Mouse (Mus musculus): ENCODE results near the gene Drg2. TPM values are rescaled to one million over a fixed set of nuclear protein-coding genes. Genes with fewer than 3 reads are reported as not detected.

The Drg2 gene
- total and polyA plus RNA-seq, 3 experiments = 28.1 to 34.4 (median 28.8) TPM

DNA sequence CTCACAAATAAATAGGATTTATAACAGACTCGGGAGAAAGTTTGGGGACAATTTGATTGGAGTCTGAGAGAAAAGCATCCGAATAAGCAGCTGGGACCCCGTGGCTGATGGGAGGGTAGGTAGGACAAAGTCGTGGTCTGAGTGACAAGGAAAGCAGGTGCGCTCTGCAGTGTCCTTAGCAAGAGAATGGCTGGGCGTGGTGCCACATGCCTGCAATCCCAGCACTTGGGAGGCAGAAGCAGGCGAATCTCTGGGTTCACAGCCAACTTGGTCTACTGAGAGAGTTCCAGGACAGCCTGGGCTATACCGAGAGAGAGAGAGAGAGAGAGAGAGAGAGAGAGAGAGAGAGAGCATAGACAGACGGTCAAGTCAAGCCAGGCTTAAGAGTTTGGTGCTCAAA is 16.4 kb downstream of the Drg2 start:
- Histone ChIP-seq H3K9ac (ENCODE audit: low read depth, low read length) (no peak overlapping the region), H3K27me3 (ENCODE audit: control insufficient read depth, insufficient read depth, low read length) (no peaks in the 10 kb centered on the region), H3K27ac (no peak overlapping the region), H3K36me3 (ENCODE audit: control insufficient read depth, insufficient read depth, low read length) (no peaks in the 10 kb centered on the region), H3K4me1 (ENCODE audit: control insufficient read depth, insufficient read depth, low read length) (no peaks in the 10 kb centered on the region), H3K4me3 (no peak overlapping the region), H3K79me2 (replicated peaks; ENCODE audit: control insufficient read depth, insufficient read depth, low read length) (no peaks in the 10 kb centered on the region)
- intact Hi-C loops (cut with DNase I) = no loop called here
- WGBS = 81% methylated on average over 9 of the region's 9 CpGs
- DNase-seq = no peak
- TF ChIP-seq EP300 (IDR thresholded peaks at IDR 0.05; ENCODE audit: insufficient read depth, low read depth, low read length) (no peak), CTCF (IDR thresholded peaks at IDR 0.05) (no peak), POLR2A (IDR thresholded peaks at IDR 0.05; ENCODE audit: insufficient read depth, low read depth, low read length) (no peak)

DNA sequence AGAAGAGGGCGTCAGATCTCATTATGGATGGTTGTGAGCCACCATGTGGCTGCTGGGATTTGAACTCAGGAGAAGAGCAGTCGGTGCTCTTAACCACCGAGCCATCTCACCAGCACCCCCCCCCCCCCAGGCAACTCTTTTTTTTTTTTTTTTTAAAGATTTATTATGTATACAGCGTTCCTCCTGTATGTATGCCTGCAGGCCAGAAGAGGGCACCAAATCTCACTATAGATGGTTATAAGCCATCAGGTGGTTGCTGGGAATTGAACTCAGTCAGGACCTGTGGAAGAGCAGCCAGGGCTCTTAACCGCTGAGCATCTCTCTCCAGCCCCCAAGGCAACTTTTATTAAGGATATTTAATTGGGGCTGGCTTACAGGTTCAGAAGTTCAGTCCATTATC is 20.1 kb downstream of the Drg2 start:
- Histone ChIP-seq H3K9ac (ENCODE audit: low read depth, low read length) (no peak overlapping the region), H3K27ac (no peak overlapping the region), H3K36me3 (ENCODE audit: control insufficient read depth, insufficient read depth, low read length) (no peaks in the 10 kb centered on the region), H3K27me3 (ENCODE audit: control insufficient read depth, insufficient read depth, low read length) (no peaks in the 10 kb centered on the region), H3K4me3 (no peak overlapping the region), H3K4me1 (ENCODE audit: control insufficient read depth, insufficient read depth, low read length) (no peaks in the 10 kb centered on the region), H3K79me2 (replicated peaks; ENCODE audit: control insufficient read depth, insufficient read depth, low read length) (no peaks in the 10 kb centered on the region)
- intact Hi-C loops (cut with DNase I) = no loop called here
- 84% methylated on average over 5 of the region's 5 CpGs for WGBS
- TF ChIP-seq EP300 (IDR thresholded peaks at IDR 0.05; ENCODE audit: insufficient read depth, low read depth, low read length) (no peak), POLR2A (IDR thresholded peaks at IDR 0.05; ENCODE audit: insufficient read depth, low read depth, low read length) (no peak), CTCF (IDR thresholded peaks at IDR 0.05) (no peak)
- no peak for DNase-seq

DNA sequence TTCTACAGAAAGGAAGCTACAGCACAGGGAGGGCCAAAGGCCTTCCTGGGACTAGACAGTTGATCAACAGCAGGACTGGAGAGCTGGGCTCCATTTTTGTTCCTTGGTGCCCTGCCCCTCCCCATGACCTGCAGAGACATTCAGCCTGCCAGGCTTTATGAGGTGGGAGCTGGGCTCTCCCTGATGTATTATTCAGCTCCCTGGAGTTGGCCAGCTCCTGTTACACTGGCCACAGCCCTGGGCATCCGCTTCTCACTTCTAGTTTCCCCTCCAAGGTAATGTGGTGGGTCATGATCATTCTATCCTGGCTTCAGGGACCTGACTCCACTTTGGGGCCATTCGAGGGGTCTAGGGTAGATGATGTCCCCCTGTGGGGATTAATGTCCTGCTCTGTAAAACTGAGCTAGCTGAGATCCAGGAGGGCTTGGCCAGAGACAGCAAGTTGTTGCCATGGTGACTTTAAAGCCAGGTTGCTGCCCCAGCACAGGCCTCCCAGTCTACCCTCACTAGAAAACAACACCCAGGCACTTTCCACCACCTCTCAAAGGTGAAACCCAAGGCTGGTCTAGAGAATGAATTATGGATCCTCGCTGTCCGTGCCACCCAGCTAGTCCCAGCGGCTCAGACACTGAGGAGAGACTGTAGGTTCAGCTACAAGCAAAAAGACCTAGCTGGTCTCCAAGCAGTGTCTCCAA is 21.4 kb downstream of the Drg2 start:
- no peaks in the 10 kb centered on the region for H3K4me1 ChIP-seq (ENCODE audit: control insufficient read depth, insufficient read depth, low read length)
- no peaks in the 10 kb centered on the region for H3K27me3 ChIP-seq (ENCODE audit: control insufficient read depth, insufficient read depth, low read length)
- H3K36me3 ChIP-seq (ENCODE audit: control insufficient read depth, insufficient read depth, low read length) = no peaks in the 10 kb centered on the region
- 85% methylated on average over 5 of the region's 5 CpGs for WGBS
- H3K4me3 ChIP-seq = no peak overlapping the region
- no peak overlapping the region for H3K9ac ChIP-seq (ENCODE audit: low read depth, low read length)
- H3K27ac ChIP-seq = no peak overlapping the region
- no peak for DNase-seq
- TF ChIP-seq CTCF (IDR thresholded peaks at IDR 0.05) = no peak
- TF ChIP-seq EP300 (IDR thresholded peaks at IDR 0.05; ENCODE audit: insufficient read depth, low read depth, low read length) = no peak
- no peak for TF ChIP-seq POLR2A (IDR thresholded peaks at IDR 0.05; ENCODE audit: insufficient read depth, low read depth, low read length)
- H3K79me2 ChIP-seq (replicated peaks; ENCODE audit: control insufficient read depth, insufficient read depth, low read length) = no peaks in the 10 kb centered on the region
- intact Hi-C loops (cut with DNase I) = no loop called here

DNA sequence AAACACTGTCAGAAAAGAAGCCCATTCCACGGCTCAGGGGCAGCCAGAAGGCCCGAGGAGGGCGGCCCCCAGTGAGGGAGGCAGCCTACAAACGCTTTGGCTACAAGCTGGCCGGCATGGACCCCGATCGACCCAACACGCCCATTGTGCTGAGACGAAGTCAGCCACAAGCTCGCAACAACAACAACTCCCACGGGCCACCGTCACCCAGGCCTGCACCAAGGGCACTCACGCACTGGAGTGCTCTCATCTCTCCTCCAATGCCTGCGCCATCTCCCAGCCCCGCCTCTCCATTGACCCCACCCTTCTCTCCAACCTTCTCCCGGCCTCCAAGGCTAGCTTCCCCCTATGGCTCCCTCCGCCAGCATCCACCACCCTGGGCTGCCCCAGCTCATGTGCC is 23.7 kb downstream of the Drg2 start:
- Histone ChIP-seq H3K27me3 (ENCODE audit: control insufficient read depth, insufficient read depth, low read length) (no peaks in the 10 kb centered on the region), H3K4me3 (no peak overlapping the region), H3K36me3 (ENCODE audit: control insufficient read depth, insufficient read depth, low read length) (no peaks in the 10 kb centered on the region), H3K9ac (ENCODE audit: low read depth, low read length) (no peak overlapping the region), H3K4me1 (ENCODE audit: control insufficient read depth, insufficient read depth, low read length) (no peaks in the 10 kb centered on the region), H3K27ac (no peak overlapping the region), H3K79me2 (replicated peaks; ENCODE audit: control insufficient read depth, insufficient read depth, low read length) (no peaks in the 10 kb centered on the region)
- WGBS = 18% methylated on average over 17 of the region's 17 CpGs
- intact Hi-C loops (cut with DNase I) = no loop called here
- DNase-seq = no peak
- TF ChIP-seq POLR2A (IDR thresholded peaks at IDR 0.05; ENCODE audit: insufficient read depth, low read depth, low read length) (no peak), CTCF (IDR thresholded peaks at IDR 0.05) (no peak), EP300 (IDR thresholded peaks at IDR 0.05; ENCODE audit: insufficient read depth, low read depth, low read length) (no peak)

DNA sequence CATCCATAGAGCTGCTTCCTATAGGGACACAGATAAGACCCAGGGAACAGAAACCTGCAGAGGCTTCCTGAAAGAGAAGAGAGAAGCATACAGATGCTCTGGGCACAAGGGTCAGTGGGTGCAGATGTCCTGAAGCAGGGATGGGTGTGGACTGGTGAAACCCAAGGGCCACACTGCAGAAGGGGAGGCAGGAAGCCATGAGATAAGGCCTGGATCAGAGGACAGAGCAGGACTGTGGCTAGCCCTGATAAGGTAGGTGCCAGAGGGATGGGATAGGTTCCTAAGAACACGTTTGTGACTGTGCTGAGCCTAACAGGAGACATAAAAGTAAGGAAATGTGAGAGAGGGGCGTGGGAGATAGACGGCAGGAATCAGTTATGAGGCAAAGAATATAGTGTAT is 31.9 kb downstream of the Drg2 start:
- Histone ChIP-seq H3K27me3 (ENCODE audit: control insufficient read depth, insufficient read depth, low read length) (no peaks in the 10 kb centered on the region), H3K4me3 (no peak overlapping the region), H3K36me3 (ENCODE audit: control insufficient read depth, insufficient read depth, low read length) (no peaks in the 10 kb centered on the region), H3K9ac (ENCODE audit: low read depth, low read length) (no peak overlapping the region), H3K79me2 (replicated peaks; ENCODE audit: control insufficient read depth, insufficient read depth, low read length) (no peaks in the 10 kb centered on the region), H3K4me1 (ENCODE audit: control insufficient read depth, insufficient read depth, low read length) (no peaks in the 10 kb centered on the region), H3K27ac (no peak overlapping the region)
- DNase-seq = no peak
- no peak for TF ChIP-seq EP300 (IDR thresholded peaks at IDR 0.05; ENCODE audit: insufficient read depth, low read depth, low read length)
- no peak for TF ChIP-seq POLR2A (IDR thresholded peaks at IDR 0.05; ENCODE audit: insufficient read depth, low read depth, low read length)
- TF ChIP-seq CTCF (IDR thresholded peaks at IDR 0.05) = no peak
- intact Hi-C loops (cut with DNase I) = no loop called here
- 41% methylated on average over 3 of the region's 3 CpGs for WGBS

DNA sequence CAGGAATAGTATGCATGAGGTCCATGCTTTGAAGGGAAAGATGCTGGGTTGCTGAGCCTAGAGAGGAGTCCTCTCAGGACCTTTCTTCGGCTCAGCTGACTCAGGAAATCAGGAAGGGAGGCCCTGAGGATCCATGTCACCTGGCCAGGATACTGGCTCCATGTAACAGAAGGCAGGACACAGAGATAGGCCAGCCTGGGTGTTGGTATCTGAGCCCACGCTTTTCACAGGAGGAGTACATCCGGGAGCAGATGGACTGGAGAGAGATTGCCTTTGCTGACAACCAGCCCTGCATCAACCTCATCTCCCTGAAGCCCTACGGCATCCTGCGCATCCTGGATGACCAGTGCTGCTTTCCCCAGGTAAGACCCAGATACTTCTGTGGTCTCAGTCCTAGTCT is 38.3 kb downstream of the Drg2 start:
- Histone ChIP-seq H3K79me2 (replicated peaks; ENCODE audit: control insufficient read depth, insufficient read depth, low read length) (no peaks in the 10 kb centered on the region), H3K4me1 (ENCODE audit: control insufficient read depth, insufficient read depth, low read length) (no peaks in the 10 kb centered on the region), H3K9ac (ENCODE audit: low read depth, low read length) (no peak overlapping the region), H3K36me3 (ENCODE audit: control insufficient read depth, insufficient read depth, low read length) (no peaks in the 10 kb centered on the region), H3K4me3 (no peak overlapping the region), H3K27me3 (ENCODE audit: control insufficient read depth, insufficient read depth, low read length) (no peaks in the 10 kb centered on the region), H3K27ac (no peak overlapping the region)
- intact Hi-C loops (cut with DNase I) = no loop called here
- no peak for DNase-seq
- 79% methylated on average over 5 of the region's 5 CpGs for WGBS
- TF ChIP-seq CTCF (IDR thresholded peaks at IDR 0.05) (no peak), POLR2A (IDR thresholded peaks at IDR 0.05; ENCODE audit: insufficient read depth, low read depth, low read length) (no peak), EP300 (IDR thresholded peaks at IDR 0.05; ENCODE audit: insufficient read depth, low read depth, low read length) (no peak)

Data from heart, adult 2 months (tissue).